Mouse (Mus musculus): ENCODE data around the gene Top2a. TPM values are rescaled to one million over a fixed set of nuclear protein-coding genes. Genes with fewer than 3 reads are reported as not detected.
A peak's percentile ranks its signal among the peaks of the same experiment; 100 is the strongest.

The Top2a gene
- polyA plus RNA-seq (2014; fragmentation: Nextera tagmentation; extraction: Ambion mirVana): 181 and 201 TPM in 2 replicates

DNA sequence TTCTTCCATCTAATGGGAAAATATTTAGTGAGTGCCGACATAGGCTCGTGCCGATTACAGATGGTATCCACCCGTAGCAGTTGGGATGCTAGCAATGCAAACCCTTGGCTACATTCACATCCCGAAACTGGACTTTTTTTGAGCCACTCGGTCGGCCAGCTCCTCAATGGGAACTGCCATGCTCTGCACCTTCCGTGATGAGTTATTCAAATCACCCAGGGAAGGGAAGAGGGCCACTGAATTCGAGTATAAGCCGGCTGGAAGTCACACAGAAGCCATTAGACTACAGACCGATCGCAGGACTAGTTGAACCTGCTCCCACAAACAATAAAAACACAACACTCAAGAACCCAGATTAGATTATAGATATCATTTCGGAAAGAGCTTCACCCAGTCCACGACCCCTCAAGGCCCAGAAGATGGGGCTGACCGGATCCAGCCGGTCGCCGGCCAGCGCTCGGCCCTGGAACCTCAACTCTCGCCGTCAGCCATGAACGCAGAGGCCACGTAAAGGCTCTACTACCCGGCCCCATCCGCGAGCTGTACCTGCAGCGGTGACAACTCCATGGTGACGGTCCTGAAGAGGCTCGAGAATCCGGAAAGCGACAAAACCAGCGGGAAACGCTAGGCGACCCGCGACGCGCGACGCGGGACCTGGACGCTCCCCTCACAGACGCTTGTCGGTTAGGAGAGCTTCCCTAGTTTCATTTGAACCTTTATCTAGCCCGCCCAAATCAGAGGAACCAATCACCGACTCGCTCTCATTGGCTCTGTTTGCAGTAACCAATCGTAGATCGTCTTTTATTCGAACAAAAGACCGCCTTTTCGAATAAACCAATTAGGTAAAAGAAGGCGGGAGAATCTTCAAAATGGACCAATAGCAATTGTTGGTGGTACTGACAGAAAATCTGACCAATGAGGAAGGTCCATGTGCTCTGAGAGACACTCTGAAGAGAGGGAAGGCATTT, at the start of gene Top2a:
TSS of gene Top2a (minus strand) at position 690 of the 968 bp plus-strand sequence.
- H3K9me3 ChIP-seq (ENCODE audit: control insufficient read depth, low read length): no peaks in the 10 kb centered on the region
- peaks cover 28% of the 10 kb centered on the region for H3K36me3 ChIP-seq (ENCODE audit: control insufficient read depth, insufficient read depth, low read length)
- peak; percentile 96 for ATAC-seq (ENCODE audit: low read depth)
- peak within 1 kb of the TSS; percentile 81 for H3K4me3 ChIP-seq (ENCODE audit: low read depth, low read length)
- H3K4me2 ChIP-seq (ENCODE audit: low read depth, low read length): peak within 1 kb of the TSS; percentile 70
- WGBS: 0% methylated on average over 54 of the region's 54 CpGs
- 0 out of 2 replicates have a peak, but pooled peaks cover 12% of the 10 kb centered on the region for H3K4me1 ChIP-seq (ENCODE audit: control insufficient read depth, insufficient read depth, low read length)
- peak within 1 kb of the TSS; percentile 87 for H3K9ac ChIP-seq (ENCODE audit: low read depth, low read length)
- DNase-seq (ENCODE audit: low spot score): peak; percentile 98
- peak within 1 kb of the TSS; percentile 80 for H3K27ac ChIP-seq (replicated peaks; ENCODE audit: low read depth, low read length)
- H3K27me3 ChIP-seq (replicated peaks; ENCODE audit: control insufficient read depth, insufficient read depth, low read length): no peaks in the 10 kb centered on the region

DNA sequence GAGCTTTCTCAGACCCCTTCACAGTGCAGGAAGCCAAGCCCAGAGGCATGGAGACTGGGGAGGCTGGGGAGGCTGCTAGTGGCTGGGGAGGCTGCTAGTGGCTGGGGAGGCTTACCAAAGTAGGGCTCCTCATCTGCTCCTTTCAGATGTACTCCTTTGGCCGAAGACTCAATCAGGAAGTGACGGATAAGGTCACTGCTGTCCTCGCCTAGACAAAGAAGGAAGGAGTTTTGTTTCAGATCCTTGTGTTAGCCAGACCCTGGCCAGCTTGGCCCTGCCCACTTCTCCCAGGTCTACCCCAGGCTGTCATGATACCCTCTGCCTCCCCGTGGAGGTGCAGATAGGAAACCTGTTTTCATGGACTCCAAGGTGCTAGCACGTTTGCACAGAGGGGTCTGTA, 49.8 kb upstream of the Top2a start:
- H3K4me2 ChIP-seq (ENCODE audit: low read depth, low read length): no peak overlapping the region
- WGBS: 61% methylated on average over 5 of the region's 5 CpGs
- no peaks in the 10 kb centered on the region for H3K27me3 ChIP-seq (replicated peaks; ENCODE audit: control insufficient read depth, insufficient read depth, low read length)
- no peak overlapping the region for H3K4me3 ChIP-seq (ENCODE audit: low read depth, low read length)
- H3K9ac ChIP-seq (ENCODE audit: low read depth, low read length): no peak overlapping the region
- H3K27ac ChIP-seq (replicated peaks; ENCODE audit: low read depth, low read length): 0 out of 2 replicates have a peak overlapping the region, but pooled peaks have one; percentile 36
- no peaks in the 10 kb centered on the region for H3K9me3 ChIP-seq (ENCODE audit: control insufficient read depth, low read length)
- ATAC-seq (ENCODE audit: low read depth) (no peak), DNase-seq (ENCODE audit: low spot score) (no peak)
- peaks cover 34% of the 10 kb centered on the region for H3K4me1 ChIP-seq (ENCODE audit: control insufficient read depth, insufficient read depth, low read length)
- H3K36me3 ChIP-seq (ENCODE audit: control insufficient read depth, insufficient read depth, low read length): no peaks in the 10 kb centered on the region

DNA sequence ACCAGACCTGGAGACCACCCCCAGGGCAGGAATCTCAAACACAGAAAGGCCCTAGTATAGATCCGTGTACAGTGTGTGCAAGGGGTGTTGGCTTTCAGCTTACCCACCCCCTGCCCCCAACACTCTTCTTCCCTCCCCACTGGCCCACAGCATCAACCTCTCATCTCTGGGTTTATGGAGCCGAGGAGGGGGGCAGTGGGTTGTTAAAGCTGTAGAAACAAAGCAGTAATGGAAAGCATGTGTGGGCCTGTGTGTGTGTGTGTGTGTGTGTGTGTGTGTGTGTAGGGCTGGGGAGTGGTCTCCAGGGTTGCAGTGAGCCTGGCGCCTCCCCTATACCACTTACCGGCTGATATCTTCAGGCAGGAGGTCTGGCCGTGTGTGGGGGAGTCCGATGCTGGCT, 47.9 kb upstream of the Top2a start:
- DNase-seq (ENCODE audit: low spot score) (peak; percentile 91), ATAC-seq (ENCODE audit: low read depth) (peak; percentile 91)
- Histone ChIP-seq H3K4me2 (ENCODE audit: low read depth, low read length) (peak overlapping the region; percentile 11; the same call in 1 of the 2 replicates), H3K27ac (replicated peaks; ENCODE audit: low read depth, low read length) (peak overlapping the region; percentile 74), H3K4me1 (ENCODE audit: control insufficient read depth, insufficient read depth, low read length) (peaks cover 25% of the 10 kb centered on the region), H3K4me3 (ENCODE audit: low read depth, low read length) (no peak overlapping the region), H3K9me3 (ENCODE audit: control insufficient read depth, low read length) (no peaks in the 10 kb centered on the region), H3K27me3 (replicated peaks; ENCODE audit: control insufficient read depth, insufficient read depth, low read length) (no peaks in the 10 kb centered on the region), H3K9ac (ENCODE audit: low read depth, low read length) (0 out of 2 replicates have a peak overlapping the region, but pooled peaks have one; percentile 45), H3K36me3 (ENCODE audit: control insufficient read depth, insufficient read depth, low read length) (no peaks in the 10 kb centered on the region)
- 2% methylated on average over 5 of the region's 6 CpGs for WGBS

DNA sequence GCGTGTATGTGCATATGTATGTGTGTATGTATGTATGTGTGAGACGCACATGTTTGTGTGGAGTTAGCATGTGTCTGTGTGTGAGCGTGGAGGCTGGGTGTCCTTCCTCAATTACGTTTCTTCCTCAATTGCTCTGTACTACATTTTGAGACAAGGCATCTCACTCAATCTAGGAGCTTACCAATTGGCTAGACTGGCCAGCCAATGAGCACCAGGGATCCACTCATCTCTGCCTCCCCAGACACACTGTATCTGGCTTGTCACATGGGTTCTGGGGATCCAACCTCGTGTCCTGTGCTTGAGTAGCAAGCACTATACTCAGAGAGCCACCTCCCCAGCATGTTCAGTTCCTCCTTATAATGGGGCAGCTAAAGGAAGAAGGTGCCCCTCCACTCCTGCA, 44.5 kb upstream of the Top2a start:
- Histone ChIP-seq H3K4me2 (ENCODE audit: low read depth, low read length) (no peak overlapping the region), H3K27ac (replicated peaks; ENCODE audit: low read depth, low read length) (no peak overlapping the region), H3K4me1 (ENCODE audit: control insufficient read depth, insufficient read depth, low read length) (peaks cover 23% of the 10 kb centered on the region), H3K36me3 (ENCODE audit: control insufficient read depth, insufficient read depth, low read length) (no peaks in the 10 kb centered on the region), H3K27me3 (replicated peaks; ENCODE audit: control insufficient read depth, insufficient read depth, low read length) (no peaks in the 10 kb centered on the region), H3K9ac (ENCODE audit: low read depth, low read length) (no peak overlapping the region), H3K9me3 (ENCODE audit: control insufficient read depth, low read length) (no peaks in the 10 kb centered on the region), H3K4me3 (ENCODE audit: low read depth, low read length) (no peak overlapping the region)
- 86% methylated on average over 5 of the region's 5 CpGs for WGBS
- DNase-seq (ENCODE audit: low spot score): no peak
- no peak for ATAC-seq (ENCODE audit: low read depth)

DNA sequence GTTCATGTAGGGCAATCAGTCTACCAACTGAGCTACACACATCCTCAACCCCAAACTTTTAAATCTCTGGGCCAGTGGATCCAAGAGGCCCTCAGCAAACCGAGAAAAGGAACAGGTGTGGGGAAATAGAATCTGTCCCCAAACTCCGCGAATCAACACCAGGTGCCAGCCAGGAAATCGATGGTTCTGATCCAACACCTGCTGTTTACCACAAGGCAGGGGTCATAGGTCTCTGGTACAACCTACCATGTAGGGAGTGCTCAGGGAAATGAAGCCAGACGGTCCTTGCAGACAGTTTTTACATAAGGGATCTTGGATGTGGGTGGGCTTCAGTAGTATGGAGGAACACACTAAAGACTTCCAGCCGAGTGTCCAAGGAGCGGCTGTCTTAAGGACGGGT, 43.6 kb upstream of the Top2a start:
- H3K27ac ChIP-seq (replicated peaks; ENCODE audit: low read depth, low read length): no peak overlapping the region
- ATAC-seq (ENCODE audit: low read depth) (no peak), DNase-seq (ENCODE audit: low spot score) (no peak)
- H3K36me3 ChIP-seq (ENCODE audit: control insufficient read depth, insufficient read depth, low read length): no peaks in the 10 kb centered on the region
- H3K27me3 ChIP-seq (replicated peaks; ENCODE audit: control insufficient read depth, insufficient read depth, low read length): no peaks in the 10 kb centered on the region
- no peak overlapping the region for H3K4me3 ChIP-seq (ENCODE audit: low read depth, low read length)
- no peak overlapping the region for H3K9ac ChIP-seq (ENCODE audit: low read depth, low read length)
- WGBS: 81% methylated on average over 8 of the region's 8 CpGs
- no peaks in the 10 kb centered on the region for H3K9me3 ChIP-seq (ENCODE audit: control insufficient read depth, low read length)
- H3K4me2 ChIP-seq (ENCODE audit: low read depth, low read length): no peak overlapping the region
- H3K4me1 ChIP-seq (ENCODE audit: control insufficient read depth, insufficient read depth, low read length): peaks cover 23% of the 10 kb centered on the region

DNA sequence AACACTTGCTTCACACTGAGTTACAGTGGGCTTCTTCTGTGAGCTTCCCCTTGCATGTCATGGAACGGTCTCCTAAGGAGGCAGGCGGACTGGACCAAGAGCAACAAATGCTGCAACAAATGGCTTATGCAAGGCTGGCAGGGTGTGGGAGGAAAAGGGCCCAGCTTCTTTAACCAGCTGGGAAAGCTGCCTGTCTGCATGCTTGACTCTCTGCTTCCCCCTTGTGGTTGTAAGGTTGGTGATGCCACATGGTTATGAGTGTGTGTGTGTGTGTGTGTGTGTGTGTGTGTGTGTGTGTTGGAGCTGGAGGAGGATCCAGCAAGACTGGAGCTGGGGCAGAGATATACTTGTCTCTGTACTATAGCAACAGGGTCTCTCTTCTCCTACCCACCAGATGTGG, 42.0 kb upstream of the Top2a start:
- Histone ChIP-seq H3K9me3 (ENCODE audit: control insufficient read depth, low read length) (no peaks in the 10 kb centered on the region), H3K4me2 (ENCODE audit: low read depth, low read length) (no peak overlapping the region), H3K27ac (replicated peaks; ENCODE audit: low read depth, low read length) (peak overlapping the region; percentile 30; the same call in 1 of the 2 replicates), H3K9ac (ENCODE audit: low read depth, low read length) (no peak overlapping the region), H3K27me3 (replicated peaks; ENCODE audit: control insufficient read depth, insufficient read depth, low read length) (no peaks in the 10 kb centered on the region), H3K4me3 (ENCODE audit: low read depth, low read length) (no peak overlapping the region), H3K4me1 (ENCODE audit: control insufficient read depth, insufficient read depth, low read length) (peaks cover 9% of the 10 kb centered on the region), H3K36me3 (ENCODE audit: control insufficient read depth, insufficient read depth, low read length) (no peaks in the 10 kb centered on the region)
- WGBS: 22% methylated on average over 2 of the region's 2 CpGs
- ATAC-seq (ENCODE audit: low read depth) (peak; percentile 37; the same call in 1 of the 2 replicates), DNase-seq (ENCODE audit: low spot score) (peak; percentile 94)

DNA sequence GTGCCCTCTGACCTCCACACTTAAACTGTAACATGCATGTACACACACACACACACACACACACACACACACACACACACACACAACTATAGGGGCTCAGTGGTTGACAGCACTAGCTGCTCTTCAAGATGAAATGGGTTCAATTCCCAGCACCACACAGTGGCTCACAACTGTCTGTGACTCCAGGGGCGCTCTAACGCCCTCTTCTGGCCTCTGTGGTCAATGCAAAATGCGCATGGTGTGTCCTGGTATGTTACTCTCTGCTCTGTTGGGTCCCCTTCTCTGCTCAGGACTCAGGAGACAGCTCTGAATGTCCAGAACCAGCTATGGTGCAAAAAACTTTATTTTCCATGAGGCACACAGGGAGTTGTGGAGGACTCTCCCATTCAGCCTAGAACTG, 41.4 kb upstream of the Top2a start:
- ATAC-seq (ENCODE audit: low read depth) (no peak), DNase-seq (ENCODE audit: low spot score) (no peak)
- H3K27ac ChIP-seq (replicated peaks; ENCODE audit: low read depth, low read length): 0 out of 2 replicates have a peak overlapping the region, but pooled peaks have one; percentile 30
- H3K4me3 ChIP-seq (ENCODE audit: low read depth, low read length): no peak overlapping the region
- H3K4me1 ChIP-seq (ENCODE audit: control insufficient read depth, insufficient read depth, low read length): peaks cover 14% of the 10 kb centered on the region
- H3K9me3 ChIP-seq (ENCODE audit: control insufficient read depth, low read length): no peaks in the 10 kb centered on the region
- no peaks in the 10 kb centered on the region for H3K27me3 ChIP-seq (replicated peaks; ENCODE audit: control insufficient read depth, insufficient read depth, low read length)
- 88% methylated on average over 3 of the region's 3 CpGs for WGBS
- H3K36me3 ChIP-seq (ENCODE audit: control insufficient read depth, insufficient read depth, low read length): no peaks in the 10 kb centered on the region
- H3K9ac ChIP-seq (ENCODE audit: low read depth, low read length): no peak overlapping the region
- H3K4me2 ChIP-seq (ENCODE audit: low read depth, low read length): no peak overlapping the region

DNA sequence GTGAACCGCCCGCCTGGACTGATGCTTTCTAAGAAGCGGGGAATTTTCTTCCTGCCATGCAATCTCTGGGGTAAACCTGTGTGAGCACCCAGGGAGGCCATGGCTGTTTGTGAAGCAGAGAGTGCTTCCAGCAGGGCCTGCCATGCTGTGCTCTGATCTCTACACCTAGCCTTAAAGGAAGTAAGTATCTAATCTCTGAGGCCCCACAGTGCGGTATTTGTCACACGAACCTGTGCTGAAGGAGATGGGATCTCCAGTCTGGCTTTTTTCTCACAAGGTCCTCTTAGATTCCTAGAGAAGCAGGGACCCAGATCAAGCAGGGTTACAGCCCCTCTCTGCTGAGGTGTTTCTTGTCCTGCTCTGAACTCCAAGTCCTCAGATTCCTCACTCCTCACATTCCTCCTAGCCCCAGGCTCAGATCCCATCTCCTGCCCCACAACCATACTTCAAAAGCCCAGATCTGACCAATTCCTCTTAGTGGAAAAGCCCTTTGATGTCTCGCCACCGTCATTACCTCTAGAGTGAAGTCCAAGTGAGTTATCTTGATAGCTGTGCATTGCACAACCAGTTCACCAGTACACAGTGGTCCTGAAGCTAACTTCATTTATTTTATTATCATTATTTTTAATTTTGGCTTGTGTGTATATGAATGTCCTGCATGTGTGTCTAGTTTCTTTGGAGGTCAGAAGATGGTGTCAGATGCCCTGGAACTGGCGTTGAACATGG, 39.6 kb upstream of the Top2a start:
- ATAC-seq (ENCODE audit: low read depth): no peak
- DNase-seq (ENCODE audit: low spot score): no peak
- WGBS: 28% methylated on average over 8 of the region's 8 CpGs

More for the DNA sequence above, 39.6 kb upstream of the Top2a start:
- Histone ChIP-seq H3K36me3 (ENCODE audit: control insufficient read depth, insufficient read depth, low read length) (no peaks in the 10 kb centered on the region), H3K4me1 (ENCODE audit: control insufficient read depth, insufficient read depth, low read length) (peaks cover 18% of the 10 kb centered on the region), H3K4me2 (ENCODE audit: low read depth, low read length) (no peak overlapping the region), H3K27ac (replicated peaks; ENCODE audit: low read depth, low read length) (no peak overlapping the region), H3K9me3 (ENCODE audit: control insufficient read depth, low read length) (peaks cover 4% of the 10 kb centered on the region), H3K27me3 (replicated peaks; ENCODE audit: control insufficient read depth, insufficient read depth, low read length) (no peaks in the 10 kb centered on the region), H3K9ac (ENCODE audit: low read depth, low read length) (no peak overlapping the region), H3K4me3 (ENCODE audit: low read depth, low read length) (no peak overlapping the region)
